Mouse (Mus musculus): ENCODE data around the gene Kcnj12.

DNA sequence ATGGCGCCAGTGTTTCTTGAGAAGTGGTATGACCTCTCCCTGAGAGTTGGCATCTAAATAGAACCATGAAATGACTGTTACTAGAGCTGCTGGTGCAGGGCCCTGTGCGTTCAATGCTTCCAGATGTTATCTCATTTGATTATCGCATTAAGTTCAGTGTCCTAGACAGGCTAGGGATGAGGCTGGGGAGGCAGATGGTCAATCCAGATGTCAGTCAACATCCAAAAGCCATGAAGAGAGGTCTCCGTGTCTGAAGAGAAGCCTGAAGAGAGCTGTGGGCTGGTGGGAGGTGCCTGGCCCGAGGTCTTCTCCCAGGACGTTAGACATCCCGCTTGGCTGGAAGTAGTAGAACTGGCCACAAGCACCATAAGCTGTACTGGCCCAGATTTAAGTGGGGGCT lies 10.1 kb downstream of the Kcnj12 start:
- TF ChIP-seq CTCF (IDR thresholded peaks at IDR 0.05; ENCODE audit: control insufficient read depth, insufficient read depth, low read length) (no peak), POLR2A (IDR thresholded peaks at IDR 0.05; ENCODE audit: borderline replicate concordance, control insufficient read depth, low read depth, low read length) (no peak)

Data from bone marrow, adult 2 months (tissue).